Mouse (Mus musculus) lung, postnatal 0 days (tissue): ENCODE results near the gene Pou2f1. TPM values are rescaled to one million over a fixed set of nuclear protein-coding genes. Genes with fewer than 3 reads are reported as not detected.

Source experiments
- ATAC-seq: fragments of 200-750 bp; cut with Nextera tagmentation; 2 replicates; pipeline ENCODE4 v1.8.0; 2017; ENCODE audit warnings: moderate library complexity
- DNase-seq: peaks from one replicate; pipeline ENCODE4 v3.0.0-alpha.2; 2016; ENCODE audit warnings: low spot score
- H3K27ac ChIP-seq: fragments of 300-500 bp; sonication (generic); 2 replicates; pipeline ENCODE4 v1.5.1; 2014; ENCODE audit warnings: antibody characterized with exemption, mild to moderate bottlenecking, low read length, mixed read lengths
- H3K27me3 ChIP-seq: fragments of 300-500 bp; sonication (generic); replicated peaks from 2 replicates; pipeline ENCODE4 v1.6.1; 2014; ENCODE audit warnings: low read length, mixed read lengths; ENCODE audit not compliant: insufficient read depth
- H3K36me3 ChIP-seq: fragments of 300-500 bp; sonication (generic); 2 replicates; pipeline ENCODE4 v1.6.1; 2014; ENCODE audit warnings: low read length, mixed read lengths; ENCODE audit not compliant: insufficient read depth
- H3K4me1 ChIP-seq: fragments of 300-500 bp; sonication (generic); 2 replicates; pipeline ENCODE4 v1.6.1; 2014; ENCODE audit warnings: antibody characterized with exemption, low read depth, low read length, mixed read lengths; ENCODE audit not compliant: insufficient read depth
- H3K4me2 ChIP-seq: fragments of 300-500 bp; sonication (generic); replicated peaks from 2 replicates; pipeline ENCODE4 v1.6.1; 2014; ENCODE audit warnings: low read depth, mild to moderate bottlenecking, low read length, moderate library complexity, mixed read lengths
- H3K4me3 ChIP-seq: fragments of 300-500 bp; sonication (generic); 2 replicates; pipeline ENCODE4 v1.5.1; 2014; ENCODE audit warnings: low read depth, low read length
- H3K9ac ChIP-seq: fragments of 300-500 bp; sonication (generic); replicated peaks from 2 replicates; pipeline ENCODE4 v1.6.1; 2014; ENCODE audit warnings: low read depth, mild to moderate bottlenecking
- H3K9me3 ChIP-seq: fragments of 300-500 bp; sonication (generic); 2 replicates; pipeline ENCODE4 v1.6.1; 2016; ENCODE audit warnings: low read length, mixed read lengths
- CTCF ChIP-seq: IDR thresholded peaks from 2 replicates; pipeline ENCODE4 v1.5.1; 2016; ENCODE audit warnings: antibody characterized with exemption, mild to moderate bottlenecking
- EP300 ChIP-seq: IDR thresholded peaks from 2 replicates; pipeline ENCODE4 v1.6.1; 2016; ENCODE audit warnings: antibody characterized with exemption, mild to moderate bottlenecking, control low read depth
- WGBS: fragments of 180-500 bp; shearing (Covaris S2); extraction: QIAGEN DNeasy Blood & Tissue Kit; methylation state at CpG from one replicate; pipeline ENCODE4 v1.1.7; 2014; 5-methylcytosine and 5-hydroxymethylcytosine counted together
- polyA plus RNA-seq: library from polyadenylated mRNA; unstranded; fragments of >200 nt; fragmentation: Nextera tagmentation; extraction: Ambion mirVana; gene quantifications from 2 replicates; pipeline ENCODE4 v1.2.1, GENCODE M21; 2015

Pou2f1 gene
- 7.9 and 8.1 TPM in 2 replicates for polyA plus RNA-seq

GRCm38 (mm10) chr1:166002520-166003155 is at the start of gene Pou2f1:
Pou2f1 (minus strand) TSS chr1:166002678.
- under 1% methylated on average over 43 of the region's 61 CpGs for WGBS
- peak within 1 kb of the TSS; percentile 93 for H3K4me3 ChIP-seq
- H3K27me3 ChIP-seq: no peaks in the 10 kb centered on the region
- ATAC-seq (peak; percentile 90), DNase-seq (peak; percentile 100)
- peak within 1 kb of the TSS; percentile 91 for H3K9ac ChIP-seq
- H3K4me1 ChIP-seq: no peaks in the 10 kb centered on the region; the same call in 1 of the 2 replicates
- H3K9me3 ChIP-seq: no peaks in the 10 kb centered on the region
- peak within 1 kb of the TSS; percentile 90 for H3K27ac ChIP-seq
- TF ChIP-seq EP300: peak; percentile 63
- TF ChIP-seq CTCF: peak; percentile 75
- no peaks in the 10 kb centered on the region for H3K36me3 ChIP-seq
- H3K4me2 ChIP-seq: peak within 1 kb of the TSS; percentile 99

GRCm38 (mm10) chr1:166049046-166049827 is 46.8 kb upstream of the Pou2f1 start:
- peak overlapping the region; percentile 79 for H3K4me2 ChIP-seq
- whole genome bisulfite sequencing: 17% methylated on average over 11 of the region's 11 CpGs
- H3K27me3 ChIP-seq: no peaks in the 10 kb centered on the region
- H3K9ac ChIP-seq: no peak overlapping the region
- no peak for DNase-seq
- no peak overlapping the region for H3K27ac ChIP-seq
- H3K4me3 ChIP-seq: peak overlapping the region; percentile 36; the same call in 1 of the 2 replicates
- H3K9me3 ChIP-seq: no peaks in the 10 kb centered on the region
- ATAC-seq: no peak
- TF ChIP-seq CTCF (no peak), EP300 (no peak)
- H3K36me3 ChIP-seq: no peaks in the 10 kb centered on the region
- 0 out of 2 replicates have a peak, but pooled peaks cover 7% of the 10 kb centered on the region for H3K4me1 ChIP-seq

- ATAC-seq (peak; percentile 11; the same call in 1 of the 2 replicates), DNase-seq (peak; percentile 16)
- TF ChIP-seq EP300 (no peak), CTCF (no peak)
- Histone ChIP-seq H3K36me3 (no peaks in the 10 kb centered on the region), H3K4me2 (peak overlapping the region; percentile 79), H3K4me1 (0 out of 2 replicates have a peak, but pooled peaks cover 7% of the 10 kb centered on the region), H3K27ac (no peak overlapping the region), H3K9me3 (no peaks in the 10 kb centered on the region), H3K27me3 (no peaks in the 10 kb centered on the region), H3K4me3 (peak overlapping the region; percentile 36), H3K9ac (0 out of 2 replicates have a peak overlapping the region, but pooled peaks have one; percentile 3)
- WGBS: 1% methylated on average over 23 of the region's 23 CpGs
Measured at GRCm38 (mm10) chr1:166048230-166048911, 45.9 kb upstream of the Pou2f1 start.

- no peak overlapping the region for H3K27ac ChIP-seq
- H3K4me3 ChIP-seq: peak overlapping the region; percentile 36
- no peak for TF ChIP-seq CTCF
- TF ChIP-seq EP300: peak; percentile 27; the same call in 1 of the 2 replicates
- H3K36me3 ChIP-seq: no peaks in the 10 kb centered on the region
- no peaks in the 10 kb centered on the region for H3K27me3 ChIP-seq
- WGBS: 8% methylated on average over 25 of the region's 25 CpGs
- 0 out of 2 replicates have a peak overlapping the region, but pooled peaks have one; percentile 3 for H3K9ac ChIP-seq
- 0 out of 2 replicates have a peak, but pooled peaks cover 7% of the 10 kb centered on the region for H3K4me1 ChIP-seq
- peak overlapping the region; percentile 79 for H3K4me2 ChIP-seq
- DNase-seq (peak; percentile 49), ATAC-seq (peak; percentile 16)
- no peaks in the 10 kb centered on the region for H3K9me3 ChIP-seq
Measured at GRCm38 (mm10) chr1:166047505-166048170, 45.2 kb upstream of the Pou2f1 start.

GRCm38 (mm10) chr1:166045894-166046197 is 43.4 kb upstream of the Pou2f1 start:
- Histone ChIP-seq H3K27me3 (no peaks in the 10 kb centered on the region), H3K27ac (no peak overlapping the region), H3K9ac (no peak overlapping the region), H3K9me3 (no peaks in the 10 kb centered on the region), H3K4me1 (0 out of 2 replicates have a peak, but pooled peaks cover 7% of the 10 kb centered on the region), H3K36me3 (no peaks in the 10 kb centered on the region), H3K4me3 (no peak overlapping the region), H3K4me2 (no peak overlapping the region)
- DNase-seq (no peak), ATAC-seq (no peak)
- TF ChIP-seq EP300 (no peak), CTCF (no peak)
- 41% methylated on average over 4 of the region's 4 CpGs for WGBS
